Mouse (Mus musculus) neural tube, embryonic 15.5 days (tissue): ENCODE measurements around the gene Ciao2b. TPM values are rescaled to one million over a fixed set of nuclear protein-coding genes. Genes with fewer than 3 reads are reported as not detected.

ENCODE experiments used
- ATAC-seq: fragments of 200-750 bp; cut with Nextera tagmentation; 2 replicates; pipeline ENCODE4 v1.8.0; 2017; ENCODE audit warnings: mild to moderate bottlenecking, moderate TSS enrichment, moderate library complexity; ENCODE audit not compliant: low FRiP score
- H3K27ac ChIP-seq: fragments of 300-500 bp; sonication (generic); replicated peaks from 2 replicates; pipeline ENCODE4 v1.5.1; 2015; ENCODE audit warnings: mild to moderate bottlenecking, inconsistent platforms
- H3K27me3 ChIP-seq: fragments of 300-500 bp; sonication (generic); replicated peaks from 2 replicates; pipeline ENCODE4 v1.6.1; 2015; ENCODE audit warnings: inconsistent platforms
- H3K36me3 ChIP-seq: fragments of 300-500 bp; sonication (generic); 2 replicates; pipeline ENCODE4 v1.6.1; 2015; ENCODE audit warnings: inconsistent platforms
- H3K4me1 ChIP-seq: fragments of 300-500 bp; sonication (generic); 2 replicates; pipeline ENCODE4 v1.6.1; 2015; ENCODE audit warnings: inconsistent platforms
- H3K4me2 ChIP-seq: fragments of 300-500 bp; sonication (generic); 2 replicates; pipeline ENCODE4 v1.6.1; 2015; ENCODE audit warnings: inconsistent platforms, mild to moderate bottlenecking, moderate library complexity
- H3K4me3 ChIP-seq: fragments of 300-500 bp; sonication (generic); replicated peaks from 2 replicates; pipeline ENCODE4 v1.5.1; 2015; ENCODE audit warnings: mild to moderate bottlenecking, inconsistent platforms
- H3K9ac ChIP-seq: fragments of 300-500 bp; sonication (generic); replicated peaks from 2 replicates; pipeline ENCODE4 v1.6.1; 2015; ENCODE audit warnings: mild to moderate bottlenecking, inconsistent platforms
- H3K9me3 ChIP-seq: fragments of 300-500 bp; sonication (generic); replicated peaks from 2 replicates; pipeline ENCODE4 v1.6.1; 2016; ENCODE audit warnings: inconsistent platforms
- WGBS: fragments of 180-500 bp; shearing (Covaris S2); methylation state at CpG from one replicate; pipeline ENCODE4 v1.1.7; 2015; ENCODE audit warnings: mixed read lengths; 5-methylcytosine and 5-hydroxymethylcytosine counted together
- polyA plus RNA-seq: library from polyadenylated mRNA; unstranded; fragments of >200 nt; fragmentation: Nextera tagmentation; extraction: Ambion mirVana; gene quantifications from 2 replicates; pipeline ENCODE4 v1.2.1, GENCODE M21; 2015

The Ciao2b gene
- polyA plus RNA-seq, 1 experiment from 2014 or later = 135 TPM

GRCm38 (mm10) chr8:104595773-104596536 is 45.8 kb downstream of the Ciao2b start:
- H3K36me3 ChIP-seq = peaks cover 28% of the 10 kb centered on the region
- peaks cover 11% of the 10 kb centered on the region for H3K4me1 ChIP-seq
- 90% methylated on average over 21 of the region's 21 CpGs for WGBS
- no peak overlapping the region for H3K4me2 ChIP-seq
- no peak overlapping the region for H3K9ac ChIP-seq
- no peak overlapping the region for H3K27ac ChIP-seq
- H3K9me3 ChIP-seq = no peaks in the 10 kb centered on the region
- ATAC-seq = no peak
- no peaks in the 10 kb centered on the region for H3K27me3 ChIP-seq
- no peak overlapping the region for H3K4me3 ChIP-seq

- no peak overlapping the region for H3K4me2 ChIP-seq
- 95% methylated on average over 19 of the region's 19 CpGs for WGBS
- peaks cover 28% of the 10 kb centered on the region for H3K36me3 ChIP-seq
- H3K4me3 ChIP-seq = no peak overlapping the region
- no peak overlapping the region for H3K9ac ChIP-seq
- no peaks in the 10 kb centered on the region for H3K9me3 ChIP-seq
- H3K27me3 ChIP-seq = no peaks in the 10 kb centered on the region
- H3K27ac ChIP-seq = no peak overlapping the region
- no peak for ATAC-seq
- H3K4me1 ChIP-seq = peaks cover 15% of the 10 kb centered on the region
These were observed 47.0 kb downstream of the Ciao2b start for GRCm38 (mm10) chr8:104594611-104595362.

GRCm38 (mm10) chr8:104593536-104594325 is 48.0 kb downstream of the Ciao2b start:
- Histone ChIP-seq H3K4me1 (peaks cover 15% of the 10 kb centered on the region), H3K4me3 (no peak overlapping the region), H3K9ac (no peak overlapping the region), H3K4me2 (no peak overlapping the region), H3K9me3 (no peaks in the 10 kb centered on the region), H3K36me3 (peaks cover 28% of the 10 kb centered on the region), H3K27ac (no peak overlapping the region), H3K27me3 (no peaks in the 10 kb centered on the region)
- ATAC-seq = no peak
- 94% methylated on average over 31 of the region's 31 CpGs for WGBS

- WGBS = 66% methylated on average over 6 of the region's 6 CpGs
These were observed 49.2 kb downstream of the Ciao2b start for GRCm38 (mm10) chr8:104592566-104592965.

GRCm38 (mm10) chr8:104591856-104592255 is 49.9 kb downstream of the Ciao2b start:
- no peaks in the 10 kb centered on the region for H3K27me3 ChIP-seq
- H3K27ac ChIP-seq = peak overlapping the region; percentile 87
- peaks cover 25% of the 10 kb centered on the region for H3K36me3 ChIP-seq
- peak overlapping the region; percentile 65 for H3K4me2 ChIP-seq
- no peaks in the 10 kb centered on the region for H3K9me3 ChIP-seq
- H3K4me1 ChIP-seq = peaks cover 15% of the 10 kb centered on the region
- H3K4me3 ChIP-seq = peak overlapping the region; percentile 66
- WGBS = 2% methylated on average over 9 of the region's 9 CpGs
- peak overlapping the region; percentile 62 for H3K9ac ChIP-seq
- no peak for ATAC-seq

More at GRCm38 (mm10) chr8:104592566-104592965, 49.2 kb downstream of the Ciao2b start:
- no peaks in the 10 kb centered on the region for H3K27me3 ChIP-seq
- H3K36me3 ChIP-seq = peaks cover 26% of the 10 kb centered on the region
- H3K9ac ChIP-seq = no peak overlapping the region
- no peaks in the 10 kb centered on the region for H3K9me3 ChIP-seq
- no peak overlapping the region for H3K27ac ChIP-seq
- peak overlapping the region; percentile 65 for H3K4me2 ChIP-seq
- ATAC-seq = no peak
- peaks cover 15% of the 10 kb centered on the region for H3K4me1 ChIP-seq
- H3K4me3 ChIP-seq = peak overlapping the region; percentile 66

- H3K4me1 ChIP-seq = peaks cover 15% of the 10 kb centered on the region
- H3K27me3 ChIP-seq = no peaks in the 10 kb centered on the region
- peaks cover 21% of the 10 kb centered on the region for H3K36me3 ChIP-seq
- ATAC-seq = peak; percentile 97
- H3K9ac ChIP-seq = peak within 1 kb of the TSS; percentile 62
- no peaks in the 10 kb centered on the region for H3K9me3 ChIP-seq
- peak within 1 kb of the TSS; percentile 65 for H3K4me2 ChIP-seq
- H3K27ac ChIP-seq = peak within 1 kb of the TSS; percentile 87
- under 1% methylated on average over 44 of the region's 44 CpGs for WGBS
- H3K4me3 ChIP-seq = peak within 1 kb of the TSS; percentile 66
These were observed 50.5 kb downstream of the Ciao2b start, which contains the start of gene Pdp2 for GRCm38 (mm10) chr8:104591133-104591834. TSS of gene Pdp2 (plus strand) at chr8:104591451.

GRCm38 (mm10) chr8:104590284-104590683 is 51.5 kb downstream of the Ciao2b start:
- Histone ChIP-seq H3K9ac (no peak overlapping the region), H3K27ac (no peak overlapping the region), H3K27me3 (no peaks in the 10 kb centered on the region), H3K4me1 (peaks cover 15% of the 10 kb centered on the region), H3K4me2 (no peak overlapping the region), H3K9me3 (no peaks in the 10 kb centered on the region), H3K4me3 (no peak overlapping the region), H3K36me3 (peaks cover 15% of the 10 kb centered on the region)
- no peak for ATAC-seq
- 95% methylated on average over 3 of the region's 3 CpGs for WGBS

Other genes with a start within 250 kb of the Ciao2b start
- 2.4 and 2.6 TPM in 2 replicates for gene Cmtm4, start 246.2 kb downstream of the Ciao2b start, polyA plus RNA-seq
- 83.4 and 98.1 TPM in 2 replicates for gene Dync1li2, start 198.9 kb downstream of the Ciao2b start, polyA plus RNA-seq
- 0.59 and 0.97 TPM in 2 replicates for gene Terb1, start 132.1 kb downstream of the Ciao2b start, polyA plus RNA-seq
- 97.2 and 99.2 TPM in 2 replicates for gene Nae1, start 107.3 kb downstream of the Ciao2b start, polyA plus RNA-seq
- gene Car7, start 107.3 kb downstream of the Ciao2b start, polyA plus RNA-seq = 3.0 and 3.3 TPM in 2 replicates
- gene Pdp2, start 50.5 kb downstream of the Ciao2b start, polyA plus RNA-seq = 18.4 and 19.7 TPM in 2 replicates
- 0.38 TPM in 1 of 2 replicates, not detected in the other for gene Cdh16, start 17.6 kb downstream of the Ciao2b start, polyA plus RNA-seq
- 4.7 and 6.8 TPM in 2 replicates for gene Rrad, start 10.6 kb downstream of the Ciao2b start, polyA plus RNA-seq
- 0.17 TPM in 1 of 2 replicates, not detected in the other for gene Ces2a, start 92.0 kb upstream of the Ciao2b start, polyA plus RNA-seq
- 0.15 and 0.40 TPM in 2 replicates for gene Ces2b, start 189.6 kb upstream of the Ciao2b start, polyA plus RNA-seq
- not detected in 2 replicates for gene Ces2c, start 205.1 kb upstream of the Ciao2b start, polyA plus RNA-seq